Mouse (Mus musculus) cerebellum, adult 18-20 months (tissue): Measurements from ENCODE around the gene Rnf181.
A peak's percentile ranks its signal among the peaks of the same experiment; 100 is the strongest.

ENCODE experiments used
- DNase-seq, 2 experiments: peaks; one replicate each; pipeline ENCODE4 v3.0.0; 2021

The Rnf181 gene

DNA sequence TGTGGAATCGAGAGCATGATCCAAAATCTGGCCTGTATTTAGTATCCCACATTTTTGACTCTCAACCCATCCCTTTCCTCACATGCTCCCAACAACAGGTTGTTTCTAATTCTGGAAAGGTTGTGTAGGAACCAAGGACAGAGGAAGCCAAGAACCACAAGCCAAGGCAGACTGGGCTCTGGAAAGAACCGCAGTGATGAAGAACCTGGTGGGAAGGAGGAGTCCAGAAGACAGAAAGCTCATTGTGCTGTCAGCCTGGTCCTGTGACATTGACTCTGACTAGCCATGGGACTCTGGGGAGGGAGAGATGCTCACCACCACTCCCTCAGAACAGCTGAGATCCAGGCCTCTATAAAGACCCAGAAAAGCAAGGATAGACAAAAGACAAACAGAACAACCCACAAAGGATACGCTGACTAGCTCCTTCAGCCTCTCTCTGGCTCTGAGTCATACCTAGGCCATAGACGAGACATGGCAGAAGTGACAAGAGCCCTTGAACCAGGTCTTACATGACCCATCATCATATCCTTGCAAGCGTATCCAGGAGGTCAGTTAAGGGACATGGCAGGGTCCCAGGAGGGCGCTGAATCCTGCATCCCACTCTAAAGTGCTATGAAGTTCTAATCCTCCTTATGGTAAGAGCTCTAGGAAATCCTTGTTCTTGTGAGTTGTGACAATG is 16.5 kb upstream of the Rnf181 start:
- DNase-seq, result no peak

DNA sequence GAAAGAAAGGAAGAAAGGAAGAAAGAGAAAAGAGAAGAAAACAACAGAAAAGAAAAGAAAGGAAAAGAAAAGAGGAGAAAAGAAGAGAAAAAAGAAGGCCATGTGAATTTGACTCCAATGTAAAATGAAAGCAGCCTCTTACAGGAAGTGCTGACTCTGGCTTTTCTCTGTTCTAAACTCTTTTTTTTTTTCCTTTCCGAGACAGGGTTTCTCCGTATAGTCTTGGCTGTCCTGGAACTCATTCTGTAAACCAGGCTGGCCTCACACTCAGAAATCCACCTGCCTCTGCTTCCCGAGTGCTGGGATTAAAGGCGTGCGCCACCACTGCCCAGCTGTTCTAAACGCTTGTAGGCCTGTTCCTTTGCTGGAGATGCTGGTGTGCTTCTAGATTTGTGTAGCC is 15.7 kb upstream of the Rnf181 start:
- DNase-seq, result no peak

DNA sequence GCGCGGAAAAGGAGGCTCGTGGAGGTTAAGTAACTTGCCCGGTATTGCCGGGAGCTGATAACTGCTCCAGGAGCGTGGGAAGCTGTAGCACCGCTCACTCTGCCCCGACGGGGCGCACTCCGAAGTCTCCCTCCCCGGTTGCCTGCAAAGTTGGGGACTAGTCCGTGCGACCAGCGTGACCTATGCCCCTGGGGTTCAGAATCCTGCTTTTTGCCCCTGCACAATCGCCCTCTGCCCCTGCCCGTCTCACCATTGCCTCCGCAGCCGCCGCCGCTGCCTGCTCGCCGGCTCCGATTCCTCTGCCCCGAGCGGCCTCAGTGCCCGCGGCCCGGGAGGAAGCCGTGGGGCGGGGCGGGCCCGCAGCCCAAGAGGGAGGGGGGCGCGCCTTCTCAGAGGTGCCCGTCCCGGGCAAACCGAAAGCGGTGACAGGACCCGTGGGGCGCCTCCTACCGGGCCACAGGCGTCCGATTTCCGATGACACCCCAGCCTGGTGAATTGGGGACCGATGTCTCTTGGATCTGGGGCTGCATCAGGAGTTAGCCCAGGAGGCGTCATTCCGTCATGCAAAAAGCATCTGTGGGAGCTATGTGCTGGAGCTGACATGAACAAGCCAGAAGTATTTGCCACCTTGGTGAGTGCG is 13.5 kb upstream of the Rnf181 start, which contains the start of gene Vamp5:
Gene Vamp5 (minus strand): TSS at position 338 of the 640 bp plus-strand sequence.
- DNase-seq, result peak; percentile 42

DNA sequence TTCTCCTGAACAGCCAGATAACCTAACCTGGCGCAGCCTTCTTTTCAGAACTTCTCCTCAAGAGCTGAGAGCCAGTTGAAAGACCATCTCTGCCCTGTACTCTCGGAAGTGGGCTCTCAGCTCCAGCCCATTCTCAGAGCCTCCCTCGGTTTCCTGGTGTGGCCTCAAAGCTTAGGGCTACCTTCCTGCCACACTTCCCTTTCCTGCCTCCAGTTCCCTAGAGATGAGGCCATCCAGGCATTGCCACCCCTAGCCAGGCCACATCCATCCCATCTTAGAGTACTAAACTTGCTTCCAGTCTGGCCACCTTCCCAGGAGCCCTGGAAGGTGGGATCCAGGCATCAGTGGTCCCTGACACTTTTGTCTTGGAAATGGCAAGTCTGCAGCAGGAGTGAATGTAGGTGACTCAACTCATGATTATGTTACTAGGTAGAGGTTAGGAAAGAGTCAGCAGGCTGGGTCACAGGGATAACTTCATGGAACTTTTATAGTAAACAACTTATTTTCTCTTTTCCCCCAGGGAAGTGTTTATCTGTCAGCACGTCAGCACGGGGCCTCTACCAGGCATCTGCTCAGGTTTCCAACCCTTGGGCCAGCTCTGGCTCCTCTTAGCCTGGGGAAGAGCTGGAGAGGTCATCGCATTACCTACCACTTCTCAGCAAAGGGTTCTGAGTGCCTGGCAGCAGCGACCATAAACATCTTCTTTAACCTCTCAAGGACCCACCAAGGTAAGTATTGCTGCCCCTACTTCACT is 12.8 kb upstream of the Rnf181 start:
- DNase-seq, result no peak

DNA sequence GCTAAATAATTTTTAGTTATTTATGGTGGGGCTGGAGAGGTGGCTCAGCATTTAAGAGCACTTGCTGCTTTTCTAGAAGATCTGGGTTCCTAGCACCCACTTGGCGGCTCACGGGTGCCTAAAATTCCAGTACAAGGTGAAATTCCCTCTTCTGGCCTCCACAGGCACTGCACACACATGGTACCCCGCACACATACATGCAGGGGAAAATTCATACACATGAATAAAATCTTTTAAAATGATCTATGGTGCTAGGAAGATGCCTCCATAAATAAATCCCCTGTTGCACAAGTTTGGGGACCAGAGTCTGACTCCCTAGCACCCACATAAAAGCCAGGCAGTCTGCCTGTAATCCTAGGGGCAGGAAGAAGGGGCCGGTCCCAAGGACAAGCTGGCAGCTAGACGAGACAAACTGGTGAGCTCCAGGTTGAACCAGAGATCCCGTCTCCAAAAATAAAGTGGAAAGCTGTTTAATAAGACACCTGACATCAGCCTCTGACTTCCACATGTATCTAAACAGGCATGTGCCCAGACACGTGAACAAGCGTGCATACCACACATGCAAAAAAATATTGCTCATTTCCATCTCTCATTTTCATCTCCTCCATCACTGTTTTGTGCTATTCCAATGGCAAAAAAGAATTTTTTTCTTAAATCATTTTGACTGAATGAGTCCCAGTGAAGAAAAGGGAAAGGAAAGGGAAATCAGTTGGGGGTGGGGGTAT is 11.9 kb upstream of the Rnf181 start:
- no peak for DNase-seq

DNA sequence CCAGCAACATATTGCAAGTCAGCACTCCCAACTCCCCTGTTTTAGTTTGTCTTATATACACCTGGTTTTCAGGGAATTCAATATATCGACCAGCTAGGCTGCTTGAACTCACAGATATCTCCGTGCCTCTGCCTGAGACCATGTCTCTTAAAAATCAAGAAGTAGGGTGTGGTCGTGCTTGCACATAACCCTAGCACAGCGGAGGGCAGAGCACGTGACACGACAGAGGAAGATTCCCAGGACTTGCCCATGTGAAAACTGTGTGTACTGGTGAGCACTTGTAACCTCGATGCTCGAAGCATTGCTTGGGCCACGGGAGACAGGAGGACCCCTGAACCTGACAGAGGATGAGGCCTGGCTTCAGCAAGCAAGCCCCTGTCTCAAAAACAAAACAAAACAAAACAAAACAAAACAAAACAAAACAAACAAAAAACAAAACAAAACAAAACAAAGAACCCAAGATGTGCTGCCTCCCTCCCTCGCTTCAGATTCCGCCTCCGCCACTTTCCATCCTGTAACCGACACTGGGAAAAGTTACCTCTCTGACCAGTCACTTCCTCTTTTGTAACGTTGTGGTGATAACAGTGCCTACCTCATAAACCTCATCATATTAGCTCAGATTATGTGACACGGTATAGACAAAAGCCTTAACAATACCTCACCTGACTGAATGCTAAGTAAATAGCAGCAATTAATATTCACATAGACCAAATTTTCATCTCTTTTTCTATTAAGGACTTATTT is 8.2 kb upstream of the Rnf181 start:
- no peak for DNase-seq

DNA sequence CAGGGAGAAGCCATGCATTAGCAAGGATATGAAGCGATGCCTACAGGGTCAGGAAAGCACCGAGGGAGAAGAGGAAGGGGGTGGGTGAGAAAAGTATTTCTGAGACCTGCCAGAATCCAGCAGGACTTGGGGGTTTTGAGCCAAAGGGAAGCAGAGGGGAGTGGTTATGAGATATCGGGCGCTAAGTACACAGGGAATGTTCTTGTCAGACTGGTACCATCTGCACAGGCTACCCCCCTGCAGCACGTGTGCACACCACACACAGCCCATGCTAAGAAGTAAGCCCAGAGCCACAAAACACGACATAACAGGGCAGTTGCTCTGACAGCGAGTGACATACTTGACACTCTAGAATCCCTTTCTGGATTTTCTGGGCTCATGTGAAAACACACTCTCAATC is 7.5 kb upstream of the Rnf181 start:
- no peak for DNase-seq

DNA sequence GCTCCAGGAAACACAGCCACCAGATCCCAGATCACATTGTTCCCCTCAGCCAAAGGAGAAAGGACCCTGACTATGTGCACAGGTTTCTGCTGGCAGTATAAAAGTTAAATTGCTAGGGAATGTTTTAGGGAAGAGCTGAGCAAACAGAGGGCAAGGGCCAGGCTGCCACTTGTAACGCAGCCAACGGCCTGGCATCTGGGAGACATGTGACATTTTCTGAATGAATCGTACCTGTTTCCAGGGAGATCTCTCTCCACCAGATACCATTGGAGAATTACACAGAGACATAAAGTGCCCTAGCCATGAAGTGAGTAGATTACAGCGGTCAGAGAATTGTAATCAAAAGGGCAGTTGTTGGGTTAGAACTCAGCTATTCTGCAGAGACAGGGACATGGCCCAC is 6.4 kb upstream of the Rnf181 start:
- DNase-seq, result no peak

DNA sequence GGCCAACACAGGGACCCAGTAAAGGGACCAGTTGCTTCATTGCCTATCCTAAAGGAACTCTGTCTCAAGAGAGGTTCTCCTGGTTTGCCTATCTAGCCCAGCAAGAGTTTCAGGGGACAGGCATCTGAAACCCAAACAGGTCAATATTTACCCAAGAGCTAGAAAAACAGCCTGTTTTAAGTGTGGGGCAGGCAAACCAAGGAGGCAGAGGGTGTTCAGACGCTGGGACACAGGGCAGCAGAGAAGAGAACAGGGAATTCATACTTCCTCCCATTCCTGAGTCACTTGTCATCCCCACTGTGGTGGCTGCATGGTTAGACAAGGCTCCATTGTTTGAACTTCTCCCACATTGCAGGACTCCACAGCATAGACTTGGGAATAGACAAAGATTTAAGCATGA is 4.8 kb upstream of the Rnf181 start:
- no peak for DNase-seq

DNA sequence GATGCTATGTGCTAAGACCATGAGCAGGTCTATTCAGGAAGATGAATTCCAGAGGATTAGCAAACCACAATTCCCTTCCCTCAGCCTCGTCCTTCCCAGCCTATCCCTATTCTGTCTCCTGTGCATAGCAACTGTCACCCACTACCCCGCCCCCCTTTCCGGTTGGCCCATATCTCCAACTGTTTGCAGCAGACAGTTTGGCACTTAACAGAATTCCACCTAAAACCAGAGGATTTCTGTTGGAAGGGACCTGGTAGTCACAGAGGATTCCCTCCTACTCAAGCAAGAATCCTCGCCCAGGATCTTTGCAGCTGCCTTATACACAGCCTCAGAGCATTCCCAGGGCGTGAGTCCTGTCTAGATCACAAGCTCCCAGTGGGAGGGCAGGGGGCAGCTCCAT is 4.4 kb upstream of the Rnf181 start:
- DNase-seq, result no peak

DNA sequence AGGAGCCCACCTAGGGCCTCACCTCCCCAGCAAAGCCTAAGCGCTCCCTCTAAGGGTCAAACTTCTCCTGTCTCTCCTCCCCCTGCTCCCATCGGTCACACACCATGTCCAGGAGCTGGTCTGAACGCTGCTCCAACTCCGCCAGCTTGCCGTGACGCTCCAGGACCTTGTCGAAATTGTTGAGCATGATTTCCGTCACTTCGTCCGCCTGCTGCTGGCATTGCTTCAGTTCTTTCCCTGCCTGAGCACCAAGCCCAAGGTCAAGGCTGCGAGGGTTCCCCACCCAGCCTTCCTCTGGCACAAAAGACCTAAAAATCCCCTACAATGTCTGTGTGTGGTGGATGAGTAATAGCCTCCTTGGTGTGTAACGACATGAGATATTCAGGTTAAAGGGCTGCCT is 3.3 kb upstream of the Rnf181 start:
- no peak for DNase-seq

DNA sequence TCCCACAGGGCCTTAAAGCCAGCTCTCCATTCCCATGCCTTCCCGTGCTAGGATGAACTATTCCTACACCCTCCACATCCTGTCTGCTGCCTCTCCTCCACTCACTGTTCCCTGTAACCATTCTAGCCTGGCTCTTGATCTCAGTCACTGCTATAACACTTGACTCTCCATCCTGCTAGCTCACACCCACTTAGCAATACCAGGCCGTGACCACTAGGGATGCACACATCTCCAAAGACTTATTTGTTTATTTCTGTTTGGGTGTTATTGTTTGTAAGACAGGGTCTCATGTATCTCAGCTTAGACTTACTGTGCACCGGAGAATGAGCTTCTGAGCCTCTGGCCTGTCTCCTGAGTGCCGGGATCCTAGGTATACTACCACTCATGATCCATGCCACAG is 2.8 kb upstream of the Rnf181 start:
- no peak for DNase-seq

DNA sequence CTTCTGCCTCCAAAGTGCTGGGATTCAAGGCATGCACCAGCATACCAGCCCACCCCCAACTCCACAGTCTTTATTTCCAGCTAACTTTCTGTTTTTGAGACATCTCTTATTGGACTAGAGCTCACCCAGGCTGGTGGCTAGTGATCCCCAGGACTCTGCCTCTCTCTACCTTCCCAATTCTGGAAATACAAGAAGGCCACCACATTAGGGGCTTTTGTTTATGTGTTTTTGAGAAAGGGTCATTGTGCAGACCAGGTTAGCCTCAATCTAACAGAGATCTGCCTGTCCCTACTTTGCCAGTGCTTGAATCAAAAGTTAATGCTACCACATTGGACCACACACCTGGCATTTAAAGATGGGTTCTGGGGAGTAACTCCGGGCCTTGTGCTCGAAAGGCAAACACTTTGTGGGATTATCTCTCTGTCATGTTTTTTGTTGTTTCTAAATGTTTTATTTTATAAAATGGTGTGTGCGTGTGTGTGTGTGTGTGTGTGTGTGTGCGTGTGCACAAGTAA is 761 bp upstream of the Rnf181 start:
- no peak for DNase-seq

DNA sequence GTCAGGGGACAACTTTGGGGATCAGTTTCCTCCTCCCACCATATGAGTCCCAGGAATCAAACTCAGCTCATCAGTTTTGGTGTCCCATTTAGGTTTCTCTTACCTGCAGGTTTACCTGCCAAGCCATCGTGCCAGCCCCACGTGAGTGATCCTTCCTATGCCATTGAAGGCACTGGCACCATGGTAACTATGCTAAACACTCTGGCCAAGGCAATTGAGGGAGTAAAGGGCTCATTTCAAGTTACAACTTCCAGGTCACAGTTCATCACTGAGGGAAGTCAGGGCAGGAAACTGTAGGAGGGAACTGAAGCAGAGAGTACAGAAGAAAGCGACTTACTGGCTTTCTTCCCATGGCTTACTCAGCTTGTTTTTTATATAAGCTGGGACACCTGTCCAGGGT is 452 bp downstream of the Rnf181 start:
- DNase-seq, result no peak

DNA sequence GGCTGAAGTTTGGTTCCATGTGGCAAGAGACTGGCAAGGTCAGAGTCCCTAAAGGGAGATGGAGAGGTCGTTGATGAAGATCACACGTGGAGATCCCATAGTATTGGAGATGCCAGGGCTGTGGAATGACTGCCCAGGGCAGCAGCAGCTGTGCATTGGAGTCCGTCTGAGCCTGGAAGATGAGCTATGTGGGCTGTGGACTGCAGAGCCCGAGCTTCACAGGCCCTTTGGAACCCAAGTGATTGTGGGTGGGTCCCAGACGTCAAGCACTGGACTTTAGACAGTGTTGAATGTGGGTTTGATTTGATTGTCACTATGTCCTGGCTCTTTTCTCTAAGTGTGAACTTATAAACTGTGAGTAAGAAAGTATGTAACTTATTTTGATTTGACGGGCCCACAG is 1.8 kb downstream of the Rnf181 start:
- no peak for DNase-seq

DNA sequence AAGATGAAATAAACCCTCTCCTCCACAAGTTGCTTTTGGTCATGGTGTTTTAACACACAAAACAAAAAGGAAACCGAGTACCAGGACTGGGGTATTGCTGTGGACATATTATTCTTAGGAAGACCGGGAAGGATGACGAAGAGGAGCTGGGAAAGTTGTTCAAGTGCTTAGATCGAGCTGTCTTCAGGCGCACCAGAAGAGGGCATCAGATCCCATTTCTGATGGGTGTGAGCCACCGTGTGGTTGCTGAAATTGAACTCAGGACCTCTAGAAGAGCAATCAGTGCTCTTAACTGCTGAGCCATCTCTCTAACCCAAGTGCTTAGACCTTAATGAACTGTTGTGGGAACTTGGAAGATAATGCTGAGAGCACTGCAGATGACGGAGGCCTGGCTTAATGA is 2.7 kb downstream of the Rnf181 start:
- no peak for DNase-seq

DNA sequence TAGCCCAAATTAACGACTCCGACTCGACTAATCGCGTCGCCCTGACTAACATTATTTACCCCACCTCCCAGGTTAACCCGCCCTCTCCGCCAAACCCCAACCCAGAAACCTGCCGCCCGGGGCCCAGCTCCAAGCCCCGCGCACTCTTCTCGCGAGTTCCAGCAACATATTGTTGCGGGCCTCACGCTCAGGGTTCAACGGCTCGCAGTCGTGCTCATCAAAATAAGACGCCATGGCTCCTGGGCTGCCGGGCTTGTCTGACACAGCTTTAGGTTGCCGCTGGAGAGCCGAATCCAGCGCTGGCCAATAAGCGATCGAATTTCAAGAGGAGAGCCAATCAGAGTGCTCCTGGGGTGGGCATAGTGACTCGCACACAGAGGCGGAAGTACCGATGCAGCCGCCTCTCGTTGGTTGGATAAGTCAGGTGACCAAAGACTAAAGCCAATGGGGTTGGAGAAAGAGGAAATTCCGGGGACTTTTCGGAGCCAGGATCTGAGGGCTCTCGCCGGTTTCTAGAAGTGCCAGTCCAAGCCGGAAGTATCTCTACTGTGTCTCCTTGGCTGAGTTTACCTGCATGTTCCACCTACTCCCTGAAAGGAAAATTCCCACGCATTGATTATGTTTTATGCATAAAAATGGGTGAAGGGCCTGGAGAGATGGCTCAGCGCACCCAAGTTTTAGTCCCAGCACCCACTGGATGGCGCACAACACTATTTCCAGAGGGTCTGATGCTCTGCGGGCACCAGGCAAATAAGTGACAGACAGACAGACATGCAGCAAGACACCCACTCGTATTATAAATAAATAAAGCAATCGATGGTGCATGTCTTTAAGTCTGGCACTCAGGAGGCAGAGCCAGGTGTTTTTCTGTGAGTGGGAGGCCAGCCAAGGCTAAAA is 4.4 kb downstream of the Rnf181 start:
- peak; percentile 93 to 98 for DNase-seq

DNA sequence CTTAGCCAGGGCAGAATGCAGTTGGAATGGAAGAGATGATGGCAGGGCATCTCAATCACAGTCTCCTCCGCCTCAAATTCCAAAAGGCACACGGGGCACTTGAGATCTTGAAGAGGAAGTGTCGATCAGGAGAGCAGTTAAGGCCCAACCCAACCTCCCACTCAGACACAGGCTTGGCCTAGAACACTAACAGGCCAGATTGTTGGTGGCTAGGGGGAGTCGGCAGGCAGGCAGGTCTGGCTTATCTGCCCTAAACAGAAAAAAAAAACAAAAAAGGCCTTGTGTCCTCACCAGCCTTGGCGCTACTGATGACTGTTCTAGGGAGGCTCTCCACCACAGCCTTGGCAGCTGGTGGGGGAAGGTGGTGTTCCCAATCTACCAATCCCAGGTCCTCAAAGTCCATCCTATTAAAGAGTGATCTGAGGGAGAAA is 5.6 kb downstream of the Rnf181 start:
- DNase-seq, result no peak

DNA sequence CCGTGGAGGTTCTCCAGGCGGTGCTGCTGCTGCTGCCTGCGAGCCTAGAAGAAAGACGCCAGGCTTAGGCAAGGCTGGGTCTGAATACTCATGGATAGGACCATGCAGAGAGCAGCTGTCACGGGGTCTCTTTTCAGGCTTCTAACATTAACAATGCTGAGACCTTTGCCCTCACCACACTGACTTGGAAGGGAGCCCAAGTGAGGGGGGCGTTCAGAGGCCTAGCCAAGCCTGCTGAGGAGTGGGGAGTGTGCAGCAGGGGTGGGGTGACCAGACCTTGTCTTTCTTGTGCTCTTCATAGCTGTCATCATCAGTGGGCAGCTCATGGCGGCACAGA is 6.2 kb downstream of the Rnf181 start:
- DNase-seq, result no peak

DNA sequence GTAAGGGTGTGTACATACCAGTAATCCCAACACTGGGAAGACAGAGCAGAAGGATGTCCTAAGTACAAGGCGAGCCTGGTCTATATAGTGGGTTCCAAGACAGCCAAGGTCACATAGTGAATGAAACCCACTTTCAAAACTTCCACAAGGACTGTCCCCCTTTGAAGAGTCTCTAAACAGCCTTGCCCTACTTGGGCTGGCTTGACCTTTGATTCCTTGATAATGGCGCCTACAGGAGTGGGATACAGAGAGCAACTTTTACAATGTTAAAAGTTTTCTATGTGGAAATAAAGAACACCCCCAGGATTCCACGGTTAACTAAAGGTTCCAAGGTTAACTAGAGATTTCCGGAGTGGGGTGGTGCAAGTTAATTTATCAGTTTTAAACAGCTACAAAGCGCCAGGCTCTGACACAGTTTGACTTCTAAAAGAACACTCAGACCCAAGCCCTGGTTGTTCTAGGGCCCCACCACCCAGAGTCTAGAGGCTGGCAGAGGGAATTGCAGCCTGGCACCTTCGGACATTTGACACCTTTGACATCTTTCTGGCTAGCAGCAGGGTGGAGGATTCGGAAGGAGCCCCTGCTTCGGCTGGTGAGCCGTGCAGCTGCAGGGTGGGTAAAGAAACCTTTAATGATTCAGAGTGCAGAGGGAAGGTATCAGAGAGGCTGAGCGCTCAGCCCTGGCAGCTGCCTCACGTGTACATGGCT is 6.7 kb downstream of the Rnf181 start:
- no peak for DNase-seq

DNA sequence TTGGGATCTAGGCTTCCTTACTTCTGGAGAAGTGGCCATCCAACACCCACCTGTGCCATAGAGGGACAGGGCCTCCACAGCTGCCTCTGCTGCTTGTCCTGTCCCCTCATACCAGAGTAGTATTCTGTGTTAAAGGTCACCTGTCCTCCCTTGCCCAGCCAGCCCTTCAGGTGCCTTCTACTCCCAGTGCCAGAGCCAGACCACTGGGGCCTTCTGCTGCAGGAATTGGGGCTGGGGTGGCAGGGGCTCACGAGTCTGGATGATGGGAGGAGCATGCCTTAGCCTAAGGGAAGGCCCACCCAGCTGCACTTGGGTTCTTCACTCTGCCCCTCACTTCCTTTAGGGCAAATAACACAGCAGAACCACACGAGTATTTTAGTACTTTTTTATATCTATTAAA is 7.4 kb downstream of the Rnf181 start:
- no peak for DNase-seq
